Mouse (Mus musculus) small intestine, adult 2 months (tissue): ENCODE data around the gene Daglb.

Experiments
- CTCF ChIP-seq: fragments of 200-500 bp; IDR thresholded peaks from 2 replicates; pipeline ENCODE4 v1.5.1; 2012; ENCODE audit warnings: low read depth, mild to moderate bottlenecking, control low read depth, inconsistent platforms, low read length, moderate library complexity, mixed read lengths; ENCODE audit not compliant: insufficient replicate concordance, insufficient read length; ENCODE audit errors: extremely low read depth
- POLR2A ChIP-seq: fragments of 200-500 bp; IDR thresholded peaks from 2 replicates; pipeline ENCODE4 v1.6.1; 2012; ENCODE audit warnings: low read depth, mild to moderate bottlenecking, control low read depth, inconsistent platforms, low read length, moderate library complexity

DNA sequence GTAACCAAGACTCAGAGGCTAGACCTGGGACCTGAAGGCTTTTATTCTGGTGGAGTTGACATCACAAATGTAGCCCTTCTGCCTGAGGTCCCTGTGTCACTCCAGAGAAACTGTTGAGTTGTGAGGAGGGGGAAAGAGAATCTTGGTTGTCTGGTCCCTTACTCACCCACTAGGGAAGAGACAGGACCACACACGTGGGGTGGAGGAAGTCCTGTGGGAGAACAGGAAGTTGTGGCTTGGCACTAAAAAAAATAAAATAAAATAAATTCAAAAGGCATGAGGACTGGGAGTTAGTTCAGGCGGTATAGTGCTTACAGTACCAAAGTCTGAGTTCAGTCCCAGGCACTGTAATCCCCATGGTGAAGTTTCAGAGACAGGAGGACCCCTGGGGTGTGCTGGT is 72.6 kb downstream of the Daglb start:
- no peak for TF ChIP-seq CTCF
- no peak for TF ChIP-seq POLR2A
